Mouse (Mus musculus) MEL-GATA-1-ER (cell line): ENCODE measurements around the gene Dip2b.

Experiments
- DNase-seq: peaks from one replicate; pipeline ENCODE4 v3.0.0-alpha.2; 2012; ENCODE audit warnings: low read depth; ENCODE audit errors: extremely low read depth

The Dip2b gene

GRCm38 (mm10) chr15:100084882-100085281, 46.4 kb downstream of the Dip2b start:
- peak; percentile 17 for DNase-seq

GRCm38 (mm10) chr15:100088021-100088420, 49.6 kb downstream of the Dip2b start:
- DNase-seq = no peak

- DNase-seq = no peak
Measured at GRCm38 (mm10) chr15:100089645-100090053, 51.2 kb downstream of the Dip2b start.

- no peak for DNase-seq
Measured at GRCm38 (mm10) chr15:100091818-100092217, 53.4 kb downstream of the Dip2b start.

- no peak for DNase-seq
Measured at GRCm38 (mm10) chr15:100092258-100092657, 53.8 kb downstream of the Dip2b start.

GRCm38 (mm10) chr15:100096587-100097428, 58.3 kb downstream of the Dip2b start:
- DNase-seq = no peak

- DNase-seq = no peak
Measured at GRCm38 (mm10) chr15:100100336-100100735, 61.9 kb downstream of the Dip2b start.

- no peak for DNase-seq
Measured at GRCm38 (mm10) chr15:100101206-100101605, 62.7 kb downstream of the Dip2b start.

- DNase-seq = no peak
Measured at GRCm38 (mm10) chr15:100104126-100104525, 65.7 kb downstream of the Dip2b start.

- DNase-seq = no peak
Measured at GRCm38 (mm10) chr15:100108071-100108782, 69.8 kb downstream of the Dip2b start.

- no peak for DNase-seq
Measured at GRCm38 (mm10) chr15:100109916-100110315, 71.5 kb downstream of the Dip2b start.

GRCm38 (mm10) chr15:100111891-100112290, 73.4 kb downstream of the Dip2b start:
- DNase-seq = no peak

- no peak for DNase-seq
Measured at GRCm38 (mm10) chr15:100112309-100112966, 74.0 kb downstream of the Dip2b start.

- DNase-seq = no peak
Measured at GRCm38 (mm10) chr15:100113343-100114275, 75.1 kb downstream of the Dip2b start.

- DNase-seq = no peak
Measured at GRCm38 (mm10) chr15:100115416-100115815, 77.0 kb downstream of the Dip2b start.

GRCm38 (mm10) chr15:100116325-100116724, 77.9 kb downstream of the Dip2b start:
- DNase-seq = no peak

- no peak for DNase-seq
Measured at GRCm38 (mm10) chr15:100119225-100119788, 80.8 kb downstream of the Dip2b start.

- no peak for DNase-seq
Measured at GRCm38 (mm10) chr15:100121437-100121836, 83.0 kb downstream of the Dip2b start.

- DNase-seq = no peak
Measured at GRCm38 (mm10) chr15:100123867-100124266, 85.4 kb downstream of the Dip2b start.

GRCm38 (mm10) chr15:100125245-100125644, 86.8 kb downstream of the Dip2b start:
- no peak for DNase-seq
